Mouse (Mus musculus) naive thymus-derived CD4-positive, alpha-beta T cell, adult 2 months (primary cell): ENCODE results near the gene Ptprt.

ENCODE experiments used
- DNase-seq: peaks from one replicate; pipeline ENCODE4 v3.0.0-alpha.2; 2011; ENCODE audit warnings: low read depth

The Ptprt gene

DNA sequence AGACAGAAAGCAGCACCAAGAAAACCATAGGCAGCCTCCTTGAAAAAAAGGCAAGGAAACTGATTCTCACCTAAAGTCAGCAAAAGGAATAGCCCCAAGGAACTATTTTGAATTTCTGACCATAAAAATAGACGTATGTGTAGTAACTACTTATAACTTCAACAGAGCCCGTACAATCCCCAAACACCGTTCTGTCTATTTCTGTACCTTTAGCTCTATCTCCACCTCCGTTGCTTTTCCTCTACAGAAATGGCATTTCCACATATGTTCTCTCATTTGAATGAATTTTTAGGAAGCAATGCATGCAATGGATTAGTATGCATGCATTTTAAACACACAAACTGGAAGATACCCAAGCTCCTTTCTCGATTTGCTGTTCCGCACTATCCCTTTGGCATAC is 715.5 kb downstream of the Ptprt start:
- no peak for DNase-seq

DNA sequence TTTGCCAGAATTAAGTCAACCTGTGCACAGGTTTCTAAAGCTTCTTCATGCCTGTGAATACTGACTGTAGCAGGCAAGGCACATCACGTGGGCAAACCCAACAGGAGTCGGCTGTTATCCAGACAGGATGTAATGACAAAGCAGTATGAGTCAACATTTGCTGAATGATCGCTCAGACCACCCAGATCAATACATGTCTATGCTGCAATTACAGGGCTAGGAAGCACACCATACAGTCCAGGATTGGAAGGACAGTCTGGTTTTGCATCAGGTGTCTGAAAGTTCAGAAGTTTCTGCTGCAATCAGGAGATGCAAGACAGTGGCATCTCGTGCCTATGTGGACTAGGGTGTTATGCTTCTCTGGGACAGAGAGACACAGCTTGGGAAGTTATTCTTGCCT is 716.3 kb downstream of the Ptprt start:
- DNase-seq = no peak

DNA sequence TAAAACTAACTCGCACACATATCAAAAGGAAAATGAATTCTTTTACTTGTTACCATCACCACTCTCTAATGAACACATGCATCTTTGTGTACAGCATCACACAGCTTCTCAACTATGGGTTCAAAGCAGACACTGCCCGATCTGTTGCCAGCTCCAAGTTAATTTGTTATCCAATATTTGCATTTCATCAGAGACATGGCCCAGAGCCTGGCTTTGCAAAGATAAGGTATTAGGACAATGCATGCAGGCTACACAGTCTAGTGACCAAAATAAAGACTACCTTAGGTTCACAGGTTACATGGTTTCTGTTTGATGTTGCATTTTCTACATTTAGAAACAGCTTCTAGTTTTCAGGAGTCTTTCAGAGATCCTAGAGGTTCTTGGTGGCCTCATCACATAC is 719.0 kb downstream of the Ptprt start:
- no peak for DNase-seq

DNA sequence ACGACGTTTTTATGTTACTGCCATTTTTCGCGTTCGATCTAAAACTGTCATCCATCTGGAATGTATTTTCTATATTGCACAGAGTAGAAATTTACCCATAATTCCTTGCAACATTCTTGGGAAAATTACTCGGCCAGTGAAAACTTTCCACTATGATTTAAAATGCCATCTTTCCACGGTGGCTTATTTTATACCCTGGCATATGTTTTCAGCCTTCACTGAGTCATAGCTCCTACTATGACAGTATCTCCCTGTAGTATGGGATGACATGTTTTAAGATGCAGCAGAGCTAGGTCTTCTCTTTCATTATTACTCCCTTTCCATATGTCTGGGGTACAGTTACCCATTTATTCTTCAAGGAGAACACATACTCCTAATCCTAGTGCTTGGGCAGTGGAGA is 753.7 kb downstream of the Ptprt start:
- DNase-seq = no peak

DNA sequence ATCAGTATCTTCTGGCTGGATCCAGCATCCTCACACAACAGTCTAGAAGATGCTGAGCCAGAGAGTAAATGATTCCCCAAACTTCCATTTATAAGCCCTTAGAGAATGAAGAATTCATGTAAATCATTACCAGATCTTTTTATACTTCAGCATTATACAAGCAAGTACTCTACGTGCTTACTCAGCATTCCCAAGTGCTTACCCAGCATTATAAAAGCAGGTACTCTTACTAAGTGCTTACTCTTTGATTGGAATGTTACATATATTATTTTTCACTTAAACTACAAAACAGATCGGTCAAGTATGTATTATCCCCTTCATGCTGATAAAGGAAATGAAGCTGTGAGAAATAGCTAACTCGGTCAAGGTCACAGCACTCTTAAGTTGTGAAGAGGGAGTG is 758.8 kb downstream of the Ptprt start:
- no peak for DNase-seq

DNA sequence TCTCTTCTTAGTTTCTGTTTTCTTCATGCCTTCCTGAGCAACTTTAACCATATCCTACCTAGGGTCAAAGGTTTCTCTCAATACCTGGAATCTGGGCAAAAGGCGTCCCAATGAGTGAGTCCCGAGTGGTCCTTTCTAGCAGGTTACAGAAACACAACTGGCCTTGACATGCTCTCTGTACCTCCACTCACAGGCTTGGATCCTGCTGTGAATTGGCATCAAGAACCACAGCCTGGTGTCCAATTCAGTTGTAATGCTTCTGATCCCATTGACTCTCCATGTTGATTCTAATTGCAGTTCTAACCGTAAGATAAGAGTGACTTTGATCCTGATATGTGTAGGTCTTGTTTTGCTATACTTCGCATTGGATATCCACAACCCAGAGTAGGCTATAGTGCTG is 776.5 kb downstream of the Ptprt start:
- no peak for DNase-seq

DNA sequence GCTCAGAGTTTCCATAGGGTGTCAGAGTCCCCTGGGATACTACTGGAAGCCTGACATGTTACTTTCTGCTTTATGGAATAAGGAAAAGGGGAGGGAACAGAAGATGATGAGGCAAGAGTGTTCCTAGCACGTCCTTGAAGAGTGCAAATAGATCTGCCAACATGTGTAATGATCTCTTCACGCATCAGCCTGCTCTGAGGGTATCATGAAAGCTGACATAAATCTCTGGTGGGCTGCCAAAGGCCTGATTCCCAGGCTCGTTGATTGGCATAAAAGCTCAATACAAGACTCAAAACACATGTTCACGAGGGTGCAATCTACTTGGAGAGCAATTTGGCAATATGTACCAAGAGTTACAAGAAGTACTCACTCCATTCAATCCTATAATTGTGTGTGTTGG is 778.4 kb downstream of the Ptprt start:
- DNase-seq = no peak

DNA sequence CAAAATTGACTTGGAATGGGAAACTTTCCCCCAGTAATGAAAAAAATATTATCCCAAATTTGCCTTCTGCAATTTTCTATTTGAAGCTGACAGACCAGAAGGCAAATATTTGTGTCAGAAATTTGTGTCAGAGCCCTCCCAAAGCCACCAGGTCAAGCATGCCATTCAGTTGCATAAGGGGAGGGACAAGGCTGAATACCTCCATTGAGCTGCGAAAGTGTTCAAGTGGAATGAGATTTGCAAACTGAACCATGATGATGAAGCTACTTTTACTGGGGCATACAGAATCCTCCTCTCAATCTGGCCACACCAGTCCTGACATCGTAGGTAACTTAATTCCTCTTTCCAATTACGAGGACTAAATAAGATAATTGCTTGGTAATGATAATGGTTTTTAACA is 780.0 kb downstream of the Ptprt start:
- DNase-seq = no peak

DNA sequence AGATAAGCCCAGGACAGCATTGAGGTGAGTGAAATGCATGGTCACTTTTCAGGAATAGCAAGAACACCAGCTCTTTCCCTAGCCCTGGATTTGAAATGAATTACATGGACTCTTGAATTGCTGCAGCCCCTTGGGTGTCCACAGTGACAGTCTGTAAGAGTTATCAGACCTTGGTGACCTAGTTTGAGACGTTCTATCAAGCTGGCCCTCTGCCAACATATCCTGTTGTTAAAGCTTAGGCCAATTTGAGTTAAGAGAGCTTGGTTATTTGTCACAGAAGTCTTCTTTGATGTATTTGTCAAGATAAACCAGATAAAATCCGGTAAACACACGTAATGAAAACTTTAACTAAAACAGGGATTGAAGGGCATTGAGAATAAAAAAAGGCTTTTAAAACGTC is 795.7 kb downstream of the Ptprt start:
- DNase-seq = no peak

DNA sequence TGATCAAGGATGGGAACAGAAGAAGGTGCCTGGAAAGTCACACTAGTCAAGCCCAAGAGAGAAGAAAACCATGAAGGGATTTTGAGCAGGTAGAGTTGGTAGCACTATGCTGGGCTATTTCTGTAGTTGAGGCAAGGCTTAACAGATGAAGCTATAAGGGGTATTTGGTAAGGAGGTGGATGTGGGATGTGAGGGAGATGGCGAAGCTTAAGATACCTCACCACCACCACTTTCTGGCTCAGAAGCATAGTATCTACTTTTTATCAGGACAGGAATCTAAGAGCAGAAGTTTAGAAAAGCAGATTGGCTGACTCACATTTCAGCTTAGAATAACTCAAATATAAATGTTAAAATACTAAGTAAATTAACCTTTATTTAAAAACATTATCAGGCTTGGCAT is 802.1 kb downstream of the Ptprt start:
- DNase-seq = no peak

DNA sequence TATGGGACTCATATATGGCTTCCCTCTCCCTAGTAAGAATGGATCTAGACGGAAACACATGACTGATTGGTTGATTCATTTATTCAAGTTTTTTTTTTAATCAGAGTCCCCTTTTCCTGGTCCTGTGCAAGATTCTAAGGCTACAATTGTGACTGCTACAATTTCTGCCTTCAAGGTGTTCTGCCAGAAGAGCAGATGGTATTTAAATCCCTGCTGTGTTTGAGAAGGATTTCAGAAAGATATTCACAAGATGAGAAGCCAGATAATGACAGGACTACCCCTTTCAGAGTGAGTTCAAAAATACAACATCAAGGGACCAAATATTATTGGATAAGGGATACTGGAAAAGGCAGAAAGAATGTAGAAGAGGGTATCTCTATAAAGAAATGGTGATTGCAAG is 802.6 kb downstream of the Ptprt start:
- DNase-seq = no peak

DNA sequence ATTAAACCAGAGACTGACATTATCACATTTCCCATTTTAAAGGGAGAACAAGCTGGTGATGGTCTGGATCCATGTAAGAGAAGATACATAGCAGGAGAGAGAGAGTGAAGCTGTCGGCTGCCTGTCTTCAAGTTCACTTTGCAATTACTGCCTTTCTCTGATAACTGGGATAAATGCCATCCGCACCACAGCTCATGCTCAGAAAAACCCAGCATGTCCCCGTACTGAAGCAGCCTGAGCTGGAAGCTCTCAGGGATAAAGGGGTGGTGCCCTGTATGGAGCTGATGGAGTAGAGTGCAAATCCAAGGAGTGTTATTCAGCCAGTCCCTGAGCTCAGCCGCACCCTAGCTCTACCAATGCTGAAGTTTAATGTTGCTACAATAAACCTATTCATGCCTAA is 825.9 kb downstream of the Ptprt start:
- DNase-seq = no peak

DNA sequence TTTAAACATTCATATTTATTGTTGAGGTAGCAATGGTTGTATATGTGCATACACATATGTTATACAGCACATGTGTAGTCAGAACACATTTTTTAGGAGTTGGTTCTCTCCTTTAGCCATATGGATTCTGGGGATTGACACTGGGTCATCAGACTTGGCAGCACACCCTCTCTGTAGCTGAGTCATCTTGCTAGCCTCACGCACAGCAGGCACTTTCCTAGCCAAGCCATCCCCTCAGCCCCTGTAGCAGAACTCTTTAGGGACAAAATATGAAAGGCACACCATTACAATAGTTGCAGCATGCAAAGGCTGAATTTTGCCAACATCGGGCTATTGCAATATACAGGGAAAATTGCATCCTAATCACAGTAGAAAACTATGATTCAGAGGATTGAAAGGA is 827.1 kb downstream of the Ptprt start:
- DNase-seq = no peak

DNA sequence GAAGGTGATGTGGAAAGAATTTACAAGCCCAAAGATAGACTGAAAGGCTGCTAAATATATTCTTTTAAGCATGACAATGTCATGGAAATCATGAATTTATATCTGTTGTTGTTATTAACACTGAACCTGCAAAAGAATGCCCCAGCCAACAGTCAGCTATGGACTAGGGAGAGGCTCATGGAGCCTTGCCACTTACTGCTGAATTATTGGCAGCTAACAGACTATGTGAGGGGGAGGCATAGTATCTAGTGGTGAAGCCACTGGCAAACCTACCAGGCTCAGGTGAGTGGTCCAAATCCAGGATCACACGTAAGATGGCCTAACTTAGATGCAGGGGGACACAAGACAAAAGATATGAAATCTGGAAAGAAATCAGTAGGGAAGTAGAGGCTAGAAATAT is 847.6 kb downstream of the Ptprt start:
- DNase-seq = no peak

DNA sequence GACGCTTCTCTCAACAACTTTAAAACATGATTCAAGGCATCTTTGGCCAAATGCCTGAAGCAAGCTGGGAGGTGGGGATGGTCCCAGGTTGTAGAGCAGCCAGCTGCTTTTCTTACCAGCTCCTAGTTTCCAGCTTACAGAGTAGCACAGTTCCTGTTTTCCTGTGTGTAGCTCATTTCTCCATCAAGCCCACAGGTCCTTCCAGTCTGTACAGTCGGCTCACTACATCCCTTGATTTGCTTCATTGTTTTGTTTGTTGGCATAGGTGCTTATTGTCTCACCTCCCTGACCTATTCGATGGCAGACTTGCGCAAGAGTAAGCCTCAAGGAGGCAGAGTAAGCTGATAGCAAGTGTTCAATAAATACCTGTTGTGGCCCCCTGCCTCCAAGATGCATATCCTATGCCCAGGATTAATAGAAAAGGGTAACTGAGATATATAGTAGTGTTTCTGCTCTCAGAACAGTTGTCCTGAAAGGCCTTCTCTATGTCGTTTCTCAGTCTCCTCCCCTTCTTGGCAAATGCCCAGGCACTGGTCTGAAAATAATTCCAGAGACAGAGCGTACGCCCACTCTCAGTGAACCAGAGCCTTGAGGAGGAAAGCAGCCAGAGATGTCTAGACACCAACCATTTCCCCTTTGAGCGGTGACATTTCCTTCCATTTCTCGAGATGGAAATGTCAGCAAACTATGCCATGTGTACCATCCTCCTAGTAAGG is 852.7 kb downstream of the Ptprt start:
- DNase-seq = no peak

DNA sequence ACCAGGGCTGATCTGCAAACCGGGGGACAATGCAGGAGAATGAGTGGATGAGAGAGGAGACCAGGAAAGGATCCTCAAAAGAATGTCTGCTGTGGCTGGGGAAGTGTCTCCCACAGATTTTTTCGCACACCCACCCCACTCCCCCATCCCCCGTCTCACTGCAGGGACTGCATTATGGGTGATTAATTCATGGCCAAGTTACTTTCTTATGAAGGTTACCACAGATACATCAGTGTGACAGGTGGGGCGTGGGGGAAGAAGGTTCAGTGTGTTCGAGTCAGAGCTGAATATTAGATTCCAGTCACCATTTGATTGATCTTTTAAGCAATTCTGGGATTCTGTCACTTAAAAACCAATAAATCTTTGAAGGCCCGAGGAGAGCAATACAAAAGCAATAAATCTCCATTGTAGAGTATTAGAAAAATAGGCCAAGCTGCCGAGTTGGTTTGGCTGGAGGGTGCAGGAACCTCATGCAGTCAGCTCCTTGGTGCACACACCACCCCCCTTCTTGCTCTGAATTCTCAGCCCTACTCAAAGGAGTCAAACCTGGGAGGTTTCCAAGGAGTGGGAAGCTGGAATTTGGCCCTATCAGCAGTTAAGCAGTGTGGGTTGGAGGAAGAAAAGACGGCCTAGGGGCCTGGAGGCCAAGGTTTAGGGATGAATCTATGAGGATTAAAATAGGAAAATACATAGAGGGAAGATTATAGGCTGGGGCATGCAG is 854.5 kb downstream of the Ptprt start:
- no peak for DNase-seq

DNA sequence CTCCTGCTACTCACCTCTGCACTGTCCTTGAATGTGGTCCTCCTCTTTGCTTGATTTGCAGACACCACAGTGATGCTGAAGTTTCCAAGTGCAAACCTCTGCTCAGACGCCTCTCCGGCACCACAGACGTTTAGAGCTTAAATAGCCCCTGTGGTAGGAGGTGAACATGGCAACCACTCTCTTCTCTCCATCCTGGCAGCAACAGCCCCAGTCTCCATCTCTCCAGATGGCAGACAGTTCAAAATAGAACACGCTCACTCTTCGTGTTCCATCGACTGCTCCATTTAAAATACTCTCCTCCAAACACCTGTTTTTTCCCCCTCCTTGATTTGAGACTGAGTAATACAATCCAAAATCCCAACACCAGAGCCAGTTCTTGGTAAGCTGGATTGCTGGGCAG is 861.0 kb downstream of the Ptprt start:
- DNase-seq = no peak

DNA sequence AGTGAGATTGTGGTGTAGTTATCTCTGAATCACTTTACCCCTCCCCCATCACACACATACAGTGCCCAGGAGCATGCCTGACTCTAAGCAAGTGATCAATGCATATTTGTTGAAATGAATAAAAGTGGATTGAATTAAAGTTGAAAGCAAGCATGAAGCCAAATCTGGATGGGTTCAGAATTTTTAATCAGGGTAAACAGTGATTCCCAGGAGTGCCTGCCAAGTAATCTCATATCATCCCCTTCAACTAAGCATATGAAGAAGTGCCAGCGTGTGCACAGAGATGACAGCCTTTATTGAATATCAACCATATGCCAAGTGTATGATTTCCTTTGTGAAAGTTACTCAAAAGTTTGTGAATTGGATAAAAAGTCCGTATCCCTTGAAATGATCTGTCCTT is 893.4 kb downstream of the Ptprt start:
- DNase-seq = no peak

DNA sequence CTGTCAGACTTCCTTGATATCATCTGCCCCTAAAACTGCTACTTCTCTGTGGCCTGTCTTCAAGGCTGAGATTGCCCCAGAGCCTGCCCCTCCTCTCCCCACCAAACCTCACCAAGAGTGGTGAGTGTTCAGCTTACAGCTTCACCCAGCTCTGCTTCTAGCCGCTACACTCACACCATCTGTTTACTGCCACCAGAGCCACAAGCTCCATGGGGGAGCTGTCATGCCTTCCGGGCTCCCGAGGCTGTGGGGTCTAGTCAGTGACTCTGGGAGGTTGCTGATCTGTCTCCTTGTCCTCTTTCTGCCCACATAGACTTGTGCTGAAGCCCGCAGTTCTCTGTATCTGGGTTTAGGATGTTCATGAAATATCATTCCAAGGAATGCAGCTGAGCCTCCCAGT is 947.9 kb downstream of the Ptprt start:
- DNase-seq = no peak

DNA sequence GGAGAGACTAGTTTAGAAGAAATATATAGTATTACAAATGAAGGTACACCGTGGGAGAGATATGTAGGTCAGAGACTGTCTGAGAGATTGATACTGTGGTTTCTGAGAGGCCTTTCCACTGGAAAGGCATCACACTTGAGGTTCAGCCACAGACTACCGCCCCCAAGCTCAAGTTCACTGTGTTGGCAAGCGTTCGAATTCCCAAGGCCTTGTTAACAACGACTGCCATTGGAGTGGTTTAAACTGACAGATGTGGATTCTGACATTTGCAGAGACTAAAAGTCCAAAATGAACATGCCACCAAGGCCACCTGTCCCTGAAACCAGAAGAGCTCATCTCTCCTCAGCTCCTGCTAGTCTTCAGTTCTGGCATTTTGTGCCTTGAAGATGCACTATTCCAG is 951.6 kb downstream of the Ptprt start:
- no peak for DNase-seq

DNA sequence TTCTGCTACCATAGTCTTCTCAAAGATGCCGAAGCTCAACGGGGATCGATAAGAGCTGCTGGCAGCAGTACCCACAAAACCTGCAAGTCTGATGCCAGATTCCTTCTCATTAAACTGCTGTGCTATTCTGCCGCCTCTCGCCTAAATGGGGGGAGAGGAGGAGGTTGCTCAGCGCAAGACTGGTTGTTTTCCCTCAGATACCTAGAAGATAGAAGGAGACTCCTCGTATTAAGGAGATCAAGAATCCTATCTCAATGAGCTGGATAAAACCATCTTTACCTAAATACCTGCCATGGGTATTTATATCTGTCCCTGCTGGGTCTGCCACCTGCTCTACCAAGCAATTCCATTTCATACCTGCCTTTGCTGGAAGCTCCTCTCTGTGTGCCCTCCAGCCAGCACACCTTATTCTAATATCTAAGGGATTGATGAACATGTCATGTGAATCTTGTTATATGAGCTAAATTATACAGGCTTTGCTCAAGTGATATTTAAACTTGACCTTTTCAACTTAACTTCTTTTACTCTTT is 954.5 kb downstream of the Ptprt start:
- DNase-seq = no peak

DNA sequence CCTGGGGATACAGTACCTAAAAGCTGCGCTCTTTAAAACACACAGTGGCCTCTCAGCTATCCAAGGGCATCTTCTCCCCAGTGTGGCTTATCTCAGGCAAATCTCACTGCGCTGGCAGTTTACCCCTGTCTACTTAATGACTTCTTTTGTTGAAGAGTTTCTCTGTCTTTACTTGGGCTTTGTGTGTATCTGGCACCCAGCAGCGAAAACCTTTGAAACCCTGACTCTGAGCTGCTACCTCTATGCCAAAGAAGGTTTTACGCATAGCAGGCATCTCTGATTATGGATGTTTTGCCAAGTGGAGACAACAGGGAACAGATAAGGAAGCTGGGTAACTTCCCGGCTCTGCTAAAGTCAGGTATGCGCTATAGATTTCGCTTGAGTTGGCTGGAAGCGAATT is 956.1 kb downstream of the Ptprt start:
- no peak for DNase-seq

DNA sequence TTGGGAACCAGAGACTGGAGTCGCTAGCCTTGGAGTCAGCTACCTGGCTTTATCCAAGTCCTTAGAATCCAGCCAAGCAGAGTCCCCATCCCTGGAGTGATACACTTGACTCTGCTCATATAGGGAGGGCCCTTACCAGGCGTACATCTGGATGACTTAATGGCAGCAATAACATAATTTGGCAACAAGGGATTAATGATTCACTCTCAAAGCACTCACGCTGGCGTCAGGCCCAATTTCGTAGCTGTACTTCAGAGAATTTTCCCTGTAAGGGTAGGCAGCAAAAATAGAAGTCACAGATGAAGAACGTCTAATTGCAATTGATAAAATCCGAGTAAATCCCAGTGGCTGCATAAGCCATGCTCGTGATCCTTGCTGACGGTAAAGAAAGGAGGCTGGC is 956.5 kb downstream of the Ptprt start:
- no peak for DNase-seq

DNA sequence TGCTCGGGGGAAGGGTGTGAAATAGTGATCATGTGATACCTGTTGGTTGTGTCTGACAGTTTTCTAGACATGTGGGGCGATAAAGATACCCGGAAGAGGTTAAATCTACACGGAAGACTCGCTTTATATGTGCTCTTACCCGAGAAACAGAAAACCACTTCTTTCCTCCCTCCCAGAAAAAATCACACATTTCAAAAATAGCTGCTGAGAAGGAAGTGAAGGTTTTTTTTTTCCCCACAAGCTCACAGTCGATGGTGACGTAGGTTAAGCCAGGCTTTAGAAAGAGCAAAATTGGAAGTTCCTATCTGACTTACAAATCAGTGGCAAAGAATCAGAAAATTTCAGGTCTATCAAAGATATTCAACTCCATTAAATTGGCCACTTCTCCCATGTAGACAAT is 965.1 kb downstream of the Ptprt start:
- no peak for DNase-seq
